Mouse (Mus musculus): ENCODE measurements around the gene Anks1b. TPM values are rescaled to one million over a fixed set of nuclear protein-coding genes. Genes with fewer than 3 reads are reported as not detected.

Anks1b gene
- polyA plus RNA-seq, 1 experiment, result 0.19 TPM

DNA sequence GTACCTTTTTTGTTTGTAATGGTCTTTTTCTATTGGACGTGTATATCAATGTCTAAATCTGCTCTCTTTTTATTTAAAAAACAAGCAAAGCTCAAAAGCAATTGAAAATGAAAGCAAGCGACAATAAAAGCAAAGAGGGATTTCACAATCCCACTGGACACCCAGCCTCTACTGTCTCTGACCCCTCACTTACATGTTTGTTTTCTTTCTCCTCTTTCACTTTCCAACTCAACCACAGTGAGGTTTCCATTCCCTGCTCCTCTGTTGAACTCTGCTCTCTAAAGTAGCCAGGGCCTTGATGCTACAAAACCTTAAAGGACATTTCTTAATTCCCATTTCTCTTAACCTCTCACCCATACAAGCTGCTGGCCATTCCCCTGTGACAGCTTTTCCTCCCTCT lies 400.0 kb downstream of the Anks1b start:
- DNase-seq (ENCODE audit: low read depth in 1 of 2, low spot score in 2 of 2), result no peak

DNA sequence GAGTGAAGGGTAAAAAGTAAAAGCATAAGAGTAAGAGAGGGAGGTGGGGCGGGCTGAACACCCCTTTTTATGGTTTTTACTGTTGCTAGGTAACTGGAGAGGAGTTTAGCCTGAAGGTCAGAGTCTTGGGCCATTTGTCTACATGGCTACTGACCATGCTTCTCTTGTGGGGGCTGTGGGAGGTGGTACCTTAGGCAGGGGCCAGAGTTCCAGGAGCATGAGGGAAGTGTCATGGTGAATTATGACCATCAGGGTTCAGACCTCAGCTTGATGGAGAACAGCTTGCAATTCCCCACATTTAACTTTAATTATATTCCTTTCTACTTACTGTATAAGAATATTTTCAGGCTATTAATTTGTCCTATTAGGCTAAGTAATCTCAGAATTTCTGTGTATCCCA lies 413.3 kb downstream of the Anks1b start:
- WGBS, result 79% methylated on average over 1 of the region's 1 CpGs
- H3K4me3 ChIP-seq (ENCODE audit: extremely low read depth, insufficient read depth, insufficient read length), result no peak overlapping the region
- no peak for DNase-seq (ENCODE audit: low read depth in 1 of 2, low spot score in 2 of 2)
- H3K36me3 ChIP-seq (ENCODE audit: control insufficient read depth, insufficient read depth, low read length), result no peaks in the 10 kb centered on the region
- no peaks in the 10 kb centered on the region for H3K27me3 ChIP-seq (ENCODE audit: control insufficient read depth, insufficient read depth, low read length)
- TF ChIP-seq POLR2A (IDR thresholded peaks at IDR 0.05; ENCODE audit: low read depth, low read length), result no peak
- no peak for TF ChIP-seq CTCF (IDR thresholded peaks at IDR 0.05; ENCODE audit: extremely low read depth, insufficient read depth, insufficient read length, insufficient replicate concordance)
- no peaks in the 10 kb centered on the region for H3K4me1 ChIP-seq (ENCODE audit: control insufficient read depth, insufficient read depth, insufficient read length)
- no peak overlapping the region for H3K27ac ChIP-seq (ENCODE audit: insufficient read depth, low read length)

More for the DNA sequence above, 400.0 kb downstream of the Anks1b start:
- 79% methylated on average over 2 of the region's 2 CpGs for WGBS
- TF ChIP-seq POLR2A (IDR thresholded peaks at IDR 0.05; ENCODE audit: low read depth, low read length) (no peak), CTCF (IDR thresholded peaks at IDR 0.05; ENCODE audit: extremely low read depth, insufficient read depth, insufficient read length, insufficient replicate concordance) (no peak)
- H3K4me3 ChIP-seq (ENCODE audit: extremely low read depth, insufficient read depth, insufficient read length), result no peak overlapping the region
- H3K36me3 ChIP-seq (ENCODE audit: control insufficient read depth, insufficient read depth, low read length), result no peaks in the 10 kb centered on the region
- no peaks in the 10 kb centered on the region for H3K4me1 ChIP-seq (ENCODE audit: control insufficient read depth, insufficient read depth, insufficient read length)
- H3K27ac ChIP-seq (ENCODE audit: insufficient read depth, low read length), result no peak overlapping the region
- no peaks in the 10 kb centered on the region for H3K27me3 ChIP-seq (ENCODE audit: control insufficient read depth, insufficient read depth, low read length)

DNA sequence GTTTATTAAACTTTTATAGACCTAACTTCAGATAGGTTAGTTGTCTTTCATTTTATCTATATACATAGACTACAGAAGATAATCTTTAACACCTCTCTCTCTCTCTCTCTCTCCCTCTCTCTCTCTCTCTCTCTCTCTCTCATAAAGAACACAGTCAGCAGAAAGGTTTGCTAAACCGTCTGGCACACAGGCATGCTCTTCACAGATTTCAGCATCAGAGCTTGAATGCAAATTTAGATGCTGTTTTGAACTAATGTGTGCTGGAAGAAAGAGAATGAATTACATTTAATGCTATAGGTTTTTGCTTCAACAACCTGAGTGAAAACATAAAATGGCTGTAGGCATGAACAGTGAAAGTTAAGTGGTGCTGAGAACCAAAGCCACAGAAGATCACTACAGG lies 429.9 kb downstream of the Anks1b start:
- Histone ChIP-seq H3K36me3 (ENCODE audit: control insufficient read depth, insufficient read depth, low read length) (no peaks in the 10 kb centered on the region), H3K27me3 (ENCODE audit: control insufficient read depth, insufficient read depth, low read length) (no peaks in the 10 kb centered on the region), H3K4me3 (ENCODE audit: extremely low read depth, insufficient read depth, insufficient read length) (no peak overlapping the region), H3K27ac (ENCODE audit: insufficient read depth, low read length) (no peak overlapping the region), H3K4me1 (ENCODE audit: control insufficient read depth, insufficient read depth, insufficient read length) (no peaks in the 10 kb centered on the region)
- TF ChIP-seq POLR2A (IDR thresholded peaks at IDR 0.05; ENCODE audit: low read depth, low read length) (no peak), CTCF (IDR thresholded peaks at IDR 0.05; ENCODE audit: extremely low read depth, insufficient read depth, insufficient read length, insufficient replicate concordance) (no peak)
- DNase-seq (ENCODE audit: low read depth in 1 of 2, low spot score in 2 of 2), result no peak
- 80% methylated on average over 1 of the region's 1 CpGs for WGBS

DNA sequence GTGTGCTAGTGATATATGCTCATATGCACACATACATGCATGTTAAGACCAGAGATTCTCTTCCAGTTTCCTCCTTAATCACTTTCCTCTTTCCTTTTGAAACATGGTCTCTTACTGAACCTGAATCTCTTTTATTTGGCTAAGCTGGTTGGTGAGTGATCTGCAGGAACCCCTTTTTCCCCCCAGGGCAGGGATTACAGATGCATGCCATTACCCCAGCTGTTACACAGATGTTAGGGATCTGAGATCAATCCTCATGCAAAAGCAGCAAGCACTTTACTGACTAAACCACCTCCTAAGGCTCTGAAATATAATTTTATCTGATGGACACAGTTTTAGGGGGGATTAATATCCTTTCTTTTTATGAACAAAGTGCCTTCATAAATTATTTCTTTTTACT lies 432.8 kb downstream of the Anks1b start:
- H3K4me3 ChIP-seq (ENCODE audit: extremely low read depth, insufficient read depth, insufficient read length), result no peak overlapping the region

DNA sequence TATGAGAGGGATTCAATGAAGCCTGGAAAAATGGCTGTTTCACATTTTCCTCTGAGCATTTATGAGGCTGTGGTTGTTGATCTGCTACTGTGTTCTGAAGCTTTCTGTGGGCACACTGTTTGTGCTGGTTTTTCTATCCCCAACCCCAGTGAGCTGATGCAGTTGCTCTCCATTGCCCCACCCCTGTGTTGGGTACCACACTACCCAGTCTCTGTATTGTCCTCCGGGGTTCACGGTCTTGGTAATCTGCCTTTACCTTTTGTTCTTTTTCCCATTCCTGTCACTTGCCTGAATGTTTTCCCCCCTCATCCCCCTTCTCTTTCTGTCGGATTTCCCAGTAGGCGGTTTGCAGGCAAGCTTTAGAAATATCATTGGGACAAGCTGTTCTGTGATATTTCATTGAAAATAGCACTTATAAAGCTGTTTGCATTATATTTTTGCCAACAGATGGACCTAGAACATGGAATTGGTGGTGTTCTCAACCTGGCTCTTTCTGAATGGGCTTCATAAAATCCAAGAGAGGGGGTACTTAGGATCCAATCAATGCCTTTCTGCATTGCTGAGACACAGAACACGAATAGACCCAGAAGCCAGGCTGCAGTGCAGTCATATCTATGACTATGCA lies 434.7 kb downstream of the Anks1b start:
- Histone ChIP-seq H3K4me3 (ENCODE audit: extremely low read depth, insufficient read depth, insufficient read length) (no peak overlapping the region), H3K4me1 (ENCODE audit: control insufficient read depth, insufficient read depth, insufficient read length) (no peaks in the 10 kb centered on the region), H3K27me3 (ENCODE audit: control insufficient read depth, insufficient read depth, low read length) (no peaks in the 10 kb centered on the region), H3K27ac (ENCODE audit: insufficient read depth, low read length) (no peak overlapping the region), H3K36me3 (ENCODE audit: control insufficient read depth, insufficient read depth, low read length) (no peaks in the 10 kb centered on the region)
- TF ChIP-seq CTCF (IDR thresholded peaks at IDR 0.05; ENCODE audit: extremely low read depth, insufficient read depth, insufficient read length, insufficient replicate concordance), result no peak
- TF ChIP-seq POLR2A (IDR thresholded peaks at IDR 0.05; ENCODE audit: low read depth, low read length), result no peak
- 76% methylated on average over 5 of the region's 5 CpGs for WGBS
- no peak for DNase-seq (ENCODE audit: low read depth in 1 of 2, low spot score in 2 of 2)

More for the DNA sequence above, 432.8 kb downstream of the Anks1b start:
- no peak for DNase-seq (ENCODE audit: low read depth in 1 of 2, low spot score in 2 of 2)
- Histone ChIP-seq H3K4me1 (ENCODE audit: control insufficient read depth, insufficient read depth, insufficient read length) (no peaks in the 10 kb centered on the region), H3K27me3 (ENCODE audit: control insufficient read depth, insufficient read depth, low read length) (no peaks in the 10 kb centered on the region), H3K27ac (ENCODE audit: insufficient read depth, low read length) (no peak overlapping the region), H3K36me3 (ENCODE audit: control insufficient read depth, insufficient read depth, low read length) (no peaks in the 10 kb centered on the region)
- TF ChIP-seq CTCF (IDR thresholded peaks at IDR 0.05; ENCODE audit: extremely low read depth, insufficient read depth, insufficient read length, insufficient replicate concordance), result no peak
- TF ChIP-seq POLR2A (IDR thresholded peaks at IDR 0.05; ENCODE audit: low read depth, low read length), result no peak

DNA sequence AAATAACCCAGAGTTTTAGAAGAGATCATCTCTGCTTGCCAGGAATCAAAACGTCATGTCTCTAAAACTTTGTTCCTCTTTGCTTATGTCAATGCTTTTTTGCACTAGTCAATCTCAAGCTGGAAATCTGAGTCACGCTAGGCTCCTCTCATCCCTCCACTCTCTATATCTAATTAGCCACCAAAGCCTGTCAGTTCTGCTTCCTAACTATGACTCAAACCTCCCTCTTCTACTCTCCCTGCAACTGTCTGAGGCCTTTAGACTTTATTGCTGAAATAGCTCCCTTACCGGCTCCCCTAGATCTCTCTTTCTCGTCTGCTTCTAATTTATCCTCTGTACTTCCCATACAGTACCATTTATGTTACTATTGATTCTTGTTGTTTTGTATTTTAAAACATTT lies 456.5 kb downstream of the Anks1b start:
- H3K4me3 ChIP-seq (ENCODE audit: extremely low read depth, insufficient read depth, insufficient read length), result no peak overlapping the region

DNA sequence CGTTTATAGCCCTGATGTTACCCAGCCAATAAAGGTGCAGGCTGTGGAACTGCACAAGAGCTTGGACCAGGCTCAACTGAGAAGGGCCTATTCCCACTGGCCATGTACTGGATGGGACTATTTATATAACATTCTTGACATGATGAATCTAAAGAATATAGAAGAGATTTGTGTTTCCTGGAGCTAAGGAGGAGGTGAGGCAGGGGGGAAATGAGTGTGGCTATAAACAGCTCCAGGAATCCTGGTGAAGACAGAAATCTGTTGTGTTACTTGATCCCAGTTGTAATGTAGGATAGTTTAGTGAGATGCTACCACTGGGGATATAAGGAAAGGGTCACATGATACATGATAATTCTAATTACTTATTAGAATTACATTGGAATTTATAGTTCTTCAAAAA lies 472.1 kb downstream of the Anks1b start:
- H3K27me3 ChIP-seq (ENCODE audit: control insufficient read depth, insufficient read depth, low read length), result no peaks in the 10 kb centered on the region
- H3K27ac ChIP-seq (ENCODE audit: insufficient read depth, low read length), result no peak overlapping the region
- no peak for TF ChIP-seq CTCF (IDR thresholded peaks at IDR 0.05; ENCODE audit: extremely low read depth, insufficient read depth, insufficient read length, insufficient replicate concordance)
- WGBS, result 85% methylated on average over 1 of the region's 1 CpGs
- no peak for DNase-seq (ENCODE audit: low read depth in 1 of 2, low spot score in 2 of 2)
- no peak overlapping the region for H3K4me3 ChIP-seq (ENCODE audit: extremely low read depth, insufficient read depth, insufficient read length)
- no peaks in the 10 kb centered on the region for H3K36me3 ChIP-seq (ENCODE audit: control insufficient read depth, insufficient read depth, low read length)
- H3K4me1 ChIP-seq (ENCODE audit: control insufficient read depth, insufficient read depth, insufficient read length), result no peaks in the 10 kb centered on the region

More for the DNA sequence above, 456.5 kb downstream of the Anks1b start:
- H3K27me3 ChIP-seq (ENCODE audit: control insufficient read depth, insufficient read depth, low read length), result no peaks in the 10 kb centered on the region
- no peak for DNase-seq (ENCODE audit: low read depth in 1 of 2, low spot score in 2 of 2)
- H3K36me3 ChIP-seq (ENCODE audit: control insufficient read depth, insufficient read depth, low read length), result no peaks in the 10 kb centered on the region
- WGBS, result 87% methylated on average over 4 of the region's 4 CpGs
- no peak overlapping the region for H3K27ac ChIP-seq (ENCODE audit: insufficient read depth, low read length)
- TF ChIP-seq POLR2A (IDR thresholded peaks at IDR 0.05; ENCODE audit: low read depth, low read length) (no peak), CTCF (IDR thresholded peaks at IDR 0.05; ENCODE audit: extremely low read depth, insufficient read depth, insufficient read length, insufficient replicate concordance) (no peak)
- H3K4me1 ChIP-seq (ENCODE audit: control insufficient read depth, insufficient read depth, insufficient read length), result no peaks in the 10 kb centered on the region
